Comparison of ENCODE assay signal across 20 mouse cellular contexts in genomic region chr4:104121959-104122358, GRCm38 (mm10).
A peak's percentile ranks its signal among the peaks of the same experiment; 100 is the strongest.
DNase-seq lines count a peak whose midpoint lies in the region; ATAC-seq and TF ChIP-seq lines count a peak whose summit lies in the region.
"Had no signal": no experiment of that assay in that cellular context is flagged by ENCODE, and none has a peak within 500 bp of the region (broad histone marks: within the 10 kb centered on the region; RNA-seq: fewer than 3 reads in every experiment).

No protein-coding gene starts in this region.

- no peak overlapping the region for H3K27ac ChIP-seq in lung, postnatal 0 days (ENCODE audit: low read length)
- H3K27ac ChIP-seq: embryonic facial prominence, embryonic 12.5 days; forebrain, embryonic 12.5 days; heart, embryonic 10.5 days; hindbrain, embryonic 13.5 days; hindbrain, postnatal 0 days had no signal

- intact Hi-C loops in left cerebral cortex, postnatal 36 days (cut with DNase I): no loop called here

- H3K4me3 ChIP-seq in lung, postnatal 0 days (ENCODE audit: low read depth, low read length): no peak overlapping the region
- H3K4me3 ChIP-seq: embryonic facial prominence, embryonic 12.5 days; forebrain, embryonic 12.5 days; heart, embryonic 10.5 days; hindbrain, embryonic 13.5 days had no signal

- ATAC-seq in lung, postnatal 0 days: no peak
- ATAC-seq: forebrain, embryonic 16.5 days; hindbrain, postnatal 0 days had no signal

- H3K4me2 ChIP-seq in lung, postnatal 0 days (replicated peaks; ENCODE audit: low read depth, low read length): no peak overlapping the region
- H3K4me2 ChIP-seq: embryonic facial prominence, embryonic 12.5 days; forebrain, embryonic 12.5 days; hindbrain, embryonic 13.5 days had no signal

- peak; percentile 5 for DNase-seq in kidney, postnatal 14 days
- no peak for DNase-seq in kidney, postnatal 4 days
- DNase-seq in lung, postnatal 0 days (ENCODE audit: low spot score): peak; percentile 9
- no peak for DNase-seq in lung, adult 18-20 months
- peak; percentile 24 to 27 for DNase-seq in left cerebral cortex, postnatal 36 days (ENCODE audit: low spot score in 2 of 2)
- no peak for DNase-seq in urinary bladder, postnatal 25 days (ENCODE audit: low spot score)
- DNase-seq: adrenal gland, adult 2 months; adrenal gland, postnatal 25 days; cerebellum, adult 2 months; cerebellum, postnatal 14 days; embryo, embryonic 11 days; gastrocnemius, postnatal 10 days; heart, adult 18-20 months; heart, postnatal 4 days had no signal

- WGBS in lung, postnatal 0 days: 52% methylated on average over 5 of the region's 5 CpGs

- no peaks in the 10 kb centered on the region for H3K4me1 ChIP-seq in lung, postnatal 0 days (ENCODE audit: insufficient read depth, low read depth, low read length)
- H3K4me1 ChIP-seq: embryonic facial prominence, embryonic 12.5 days; forebrain, embryonic 12.5 days; heart, embryonic 10.5 days; hindbrain, embryonic 13.5 days had no signal

- no peaks in the 10 kb centered on the region for H3K9me3 ChIP-seq in lung, postnatal 0 days (ENCODE audit: low read length)
- H3K9me3 ChIP-seq: embryonic facial prominence, embryonic 12.5 days; forebrain, embryonic 12.5 days; heart, embryonic 10.5 days had no signal

- no peak overlapping the region for H3K9ac ChIP-seq in lung, postnatal 0 days (replicated peaks; ENCODE audit: low read depth)
- H3K9ac ChIP-seq: embryonic facial prominence, embryonic 12.5 days; forebrain, embryonic 12.5 days; hindbrain, embryonic 13.5 days had no signal

- TF ChIP-seq CTCF in lung, postnatal 0 days (IDR thresholded peaks at IDR 0.05): no peak

- H3K27me3 ChIP-seq in lung, postnatal 0 days (replicated peaks; ENCODE audit: insufficient read depth, low read length): no peaks in the 10 kb centered on the region
- H3K27me3 ChIP-seq: embryonic facial prominence, embryonic 12.5 days; forebrain, embryonic 12.5 days; hindbrain, embryonic 13.5 days had no signal

- TF ChIP-seq EP300 in lung, postnatal 0 days (IDR thresholded peaks at IDR 0.05): no peak

- no peaks in the 10 kb centered on the region for H3K36me3 ChIP-seq in lung, postnatal 0 days (ENCODE audit: insufficient read depth, low read length)
- H3K36me3 ChIP-seq: embryonic facial prominence, embryonic 12.5 days; forebrain, embryonic 12.5 days; heart, embryonic 10.5 days; hindbrain, embryonic 13.5 days had no signal

Comparison
In these comparisons a context has a peak if more than half of its experiments do, and no peak if none do; other contexts are left out.
1. DNase-seq: peak in kidney, postnatal 14 days (single experiment), lung, postnatal 0 days (single experiment) and left cerebral cortex, postnatal 36 days (2 of 2); none in kidney, postnatal 4 days (0 of 2), lung, adult 18-20 months (0 of 2) and urinary bladder, postnatal 25 days (single experiment).